Mouse (Mus musculus) heart, embryonic 11.5 days (tissue): ENCODE data around the gene Rad23a. TPM values are rescaled to one million over a fixed set of nuclear protein-coding genes. Genes with fewer than 3 reads are reported as not detected.

Source experiments
- ATAC-seq: fragments of 200-750 bp; cut with Nextera tagmentation; replicated peaks from 2 replicates; pipeline ENCODE4 v1.8.0; 2017; ENCODE audit warnings: moderate library complexity; ENCODE audit not compliant: insufficient number of reproducible peaks, low FRiP score, low TSS enrichment
- H3K27ac ChIP-seq: fragments of 300-500 bp; sonication (generic); 2 replicates; pipeline ENCODE4 v1.5.1; 2014; ENCODE audit warnings: mild to moderate bottlenecking, low read depth, low read length
- H3K27me3 ChIP-seq: fragments of 300-500 bp; sonication (generic); 2 replicates; pipeline ENCODE4 v1.6.1; 2014; ENCODE audit warnings: mild to moderate bottlenecking, low read length, mixed read lengths; ENCODE audit not compliant: control insufficient read depth, insufficient read depth
- H3K36me3 ChIP-seq: fragments of 300-500 bp; sonication (generic); 2 replicates; pipeline ENCODE4 v1.6.1; 2014; ENCODE audit warnings: mild to moderate bottlenecking, low read length, moderate library complexity, mixed read lengths; ENCODE audit not compliant: control insufficient read depth, insufficient read depth
- H3K4me1 ChIP-seq: fragments of 300-500 bp; sonication (generic); 2 replicates; pipeline ENCODE4 v1.6.1; 2014; ENCODE audit warnings: low read length; ENCODE audit not compliant: control insufficient read depth, insufficient read depth
- H3K4me2 ChIP-seq: fragments of 300-500 bp; sonication (generic); 2 replicates; pipeline ENCODE4 v1.6.1; 2014; ENCODE audit warnings: mild to moderate bottlenecking, moderate library complexity
- H3K4me3 ChIP-seq: fragments of 300-500 bp; sonication (generic); 2 replicates; pipeline ENCODE4 v1.5.1; 2014; ENCODE audit warnings: low read depth, low read length
- H3K9ac ChIP-seq: fragments of 300-500 bp; sonication (generic); 2 replicates; pipeline ENCODE4 v1.6.1; 2014; ENCODE audit warnings: mild to moderate bottlenecking, low read depth, low read length, moderate library complexity
- H3K9me3 ChIP-seq: fragments of 300-500 bp; sonication (generic); replicated peaks from 2 replicates; pipeline ENCODE4 v1.6.1; 2016; ENCODE audit warnings: low read length; ENCODE audit not compliant: control insufficient read depth
- WGBS: fragments of 180-500 bp; shearing (Covaris S2); extraction: QIAGEN DNeasy Blood & Tissue Kit; methylation state at CpG from one replicate; pipeline ENCODE4 v1.1.7; 2014; ENCODE audit not compliant: insufficient replicate concordance; 5-methylcytosine and 5-hydroxymethylcytosine counted together
- polyA plus RNA-seq: library from polyadenylated mRNA; unstranded; fragments of >200 nt; fragmentation: Nextera tagmentation; extraction: Ambion mirVana; gene quantifications from 2 replicates; pipeline ENCODE4 v1.2.1, GENCODE M21; 2014

Rad23a gene
- polyA plus RNA-seq, 1 experiment from 2014 or later: 125 TPM

- Histone ChIP-seq H3K9ac (no peak overlapping the region; the same call in 1 of the 2 replicates), H3K36me3 (no peaks in the 10 kb centered on the region), H3K27ac (no peak overlapping the region), H3K4me1 (peaks cover 3% of the 10 kb centered on the region; the same call in 1 of the 2 replicates), H3K4me3 (peak overlapping the region; percentile 37), H3K9me3 (0 out of 2 replicates have a peak, but pooled peaks cover under 1% of the 10 kb centered on the region), H3K27me3 (peaks cover 40% of the 10 kb centered on the region), H3K4me2 (peak overlapping the region; percentile 70)
- 32% methylated on average over 10 of the region's 10 CpGs for WGBS
- ATAC-seq: no peak
Measured at GRCm38 (mm10) chr8:84811303-84811702, 29.2 kb downstream of the Rad23a start.

- Histone ChIP-seq H3K9me3 (0 out of 2 replicates have a peak, but pooled peaks cover 4% of the 10 kb centered on the region), H3K36me3 (no peaks in the 10 kb centered on the region), H3K9ac (no peak overlapping the region; the same call in 1 of the 2 replicates), H3K4me3 (peak overlapping the region; percentile 37), H3K27ac (no peak overlapping the region), H3K4me2 (peak overlapping the region; percentile 70), H3K27me3 (peaks cover 38% of the 10 kb centered on the region), H3K4me1 (peaks cover 3% of the 10 kb centered on the region; the same call in 1 of the 2 replicates)
- peak; percentile 70; the same call in 1 of the 2 replicates for ATAC-seq
- WGBS: 1% methylated on average over 32 of the region's 32 CpGs
Measured at GRCm38 (mm10) chr8:84810896-84811295, 29.6 kb downstream of the Rad23a start.

GRCm38 (mm10) chr8:84809941-84810280, 30.6 kb downstream of the Rad23a start:
- ATAC-seq: no peak
- Histone ChIP-seq H3K27ac (no peak overlapping the region), H3K4me1 (peaks cover 3% of the 10 kb centered on the region; the same call in 1 of the 2 replicates), H3K27me3 (peaks cover 44% of the 10 kb centered on the region), H3K36me3 (no peaks in the 10 kb centered on the region), H3K4me2 (no peak overlapping the region), H3K4me3 (no peak overlapping the region), H3K9ac (no peak overlapping the region), H3K9me3 (0 out of 2 replicates have a peak, but pooled peaks cover 4% of the 10 kb centered on the region)
- WGBS: 71% methylated on average over 5 of the region's 5 CpGs

- Histone ChIP-seq H3K9me3 (0 out of 2 replicates have a peak, but pooled peaks cover 4% of the 10 kb centered on the region), H3K27ac (no peak overlapping the region), H3K36me3 (no peaks in the 10 kb centered on the region), H3K27me3 (peaks cover 44% of the 10 kb centered on the region), H3K4me1 (peaks cover 3% of the 10 kb centered on the region; the same call in 1 of the 2 replicates), H3K4me2 (no peak overlapping the region), H3K4me3 (no peak overlapping the region), H3K9ac (no peak overlapping the region)
- 0 out of 2 replicates have a peak, but pooled peaks have one; percentile 39 for ATAC-seq
- 48% methylated on average over 12 of the region's 12 CpGs for WGBS
Measured at GRCm38 (mm10) chr8:84809109-84809940, 31.1 kb downstream of the Rad23a start.

GRCm38 (mm10) chr8:84806031-84806430, 34.4 kb downstream of the Rad23a start:
- ATAC-seq: no peak
- Histone ChIP-seq H3K4me1 (peaks cover under 1% of the 10 kb centered on the region; the same call in 1 of the 2 replicates), H3K4me2 (no peak overlapping the region), H3K9ac (no peak overlapping the region), H3K27ac (no peak overlapping the region), H3K36me3 (no peaks in the 10 kb centered on the region), H3K27me3 (peaks cover 51% of the 10 kb centered on the region), H3K9me3 (0 out of 2 replicates have a peak, but pooled peaks cover 4% of the 10 kb centered on the region), H3K4me3 (no peak overlapping the region)
- 87% methylated on average over 5 of the region's 5 CpGs for whole genome bisulfite sequencing

- H3K4me1 ChIP-seq: peaks cover 7% of the 10 kb centered on the region; the same call in 1 of the 2 replicates
- no peaks in the 10 kb centered on the region for H3K36me3 ChIP-seq
- H3K27ac ChIP-seq: no peak within 1 kb of the TSS; the same call in 1 of the 2 replicates
- WGBS: 4% methylated on average over 37 of the region's 125 CpGs
- H3K4me3 ChIP-seq: peak within 1 kb of the TSS; percentile 68
- ATAC-seq: no peak; the same call in 1 of the 2 replicates
- H3K4me2 ChIP-seq: peak within 1 kb of the TSS; percentile 99
- H3K9ac ChIP-seq: peak within 1 kb of the TSS; percentile 80
- peaks cover 84% of the 10 kb centered on the region for H3K27me3 ChIP-seq
- H3K9me3 ChIP-seq: no peaks in the 10 kb centered on the region
Measured at GRCm38 (mm10) chr8:84799999-84800831, 40.2 kb downstream of the Rad23a start, which contains the start of gene Nfix. TSS of gene Nfix (minus strand) at chr8:84800344.

- H3K9me3 ChIP-seq: no peaks in the 10 kb centered on the region
- H3K27ac ChIP-seq: no peak overlapping the region; the same call in 1 of the 2 replicates
- H3K4me1 ChIP-seq: peaks cover 7% of the 10 kb centered on the region; the same call in 1 of the 2 replicates
- under 1% methylated on average over 89 of the region's 108 CpGs for WGBS
- H3K4me3 ChIP-seq: peak overlapping the region; percentile 68
- H3K4me2 ChIP-seq: peak overlapping the region; percentile 99
- H3K27me3 ChIP-seq: peaks cover 85% of the 10 kb centered on the region
- no peaks in the 10 kb centered on the region for H3K36me3 ChIP-seq
- peak overlapping the region; percentile 80 for H3K9ac ChIP-seq
- ATAC-seq: no peak; the same call in 1 of the 2 replicates
Measured at GRCm38 (mm10) chr8:84799136-84799931, 41.1 kb downstream of the Rad23a start.
